Comparison of ENCODE assay signal across 28 mouse cellular contexts in the genomic region with DNA sequence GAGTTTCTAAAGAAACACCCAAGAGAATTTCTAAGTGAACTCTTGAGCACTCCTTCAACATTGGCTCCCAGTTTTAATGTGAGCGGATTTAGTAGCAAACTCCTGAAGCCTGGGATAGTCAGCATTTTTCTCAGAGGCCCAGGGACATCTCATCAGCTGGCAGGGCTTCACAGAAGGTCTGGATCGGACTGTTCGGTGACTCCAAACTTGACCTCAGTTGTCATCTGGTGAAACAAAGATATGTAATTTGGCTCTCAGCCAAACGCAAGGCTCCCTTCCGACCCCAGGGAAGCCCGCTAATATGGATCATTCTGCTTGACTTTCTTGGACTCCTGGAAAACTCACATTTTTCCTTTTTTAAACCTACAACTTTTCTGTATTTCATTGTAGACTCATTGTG.
DNase-seq lines count a peak whose midpoint lies in the region; ATAC-seq lines count a peak whose summit lies in the region.
"Had no signal": no experiment of that assay in that cellular context is flagged by ENCODE, and none has a peak within 500 bp of the region (broad histone marks: within the 10 kb centered on the region; RNA-seq: fewer than 3 reads in every experiment).

No protein-coding gene starts in this region.

- no peak overlapping the region for H3K27ac ChIP-seq in liver, embryonic 11.5 days (ENCODE audit: low read depth, low read length)
- H3K27ac ChIP-seq in hindbrain, embryonic 11.5 days (ENCODE audit: low read depth, low read length), result no peak overlapping the region
- H3K27ac ChIP-seq: embryonic facial prominence, embryonic 15.5 days; heart, embryonic 15.5 days; hindbrain, embryonic 10.5 days; hindbrain, embryonic 14.5 days; hindbrain, postnatal 0 days had no signal

- ATAC-seq in liver, embryonic 11.5 days (replicated peaks; ENCODE audit: low FRiP score), result no peak
- ATAC-seq in hindbrain, embryonic 11.5 days (ENCODE audit: low FRiP score), result no peak
- ATAC-seq: activated CD4-positive, CD25-positive, alpha-beta regulatory T cell, adult 4 months; forebrain, embryonic 14.5 days; hindbrain, postnatal 0 days; inflammation-experienced regulatory T-cells, adult 6 months; intestine, embryonic 16.5 days had no signal

- H3K9ac ChIP-seq in liver, embryonic 11.5 days (ENCODE audit: low read depth, low read length), result no peak overlapping the region
- H3K9ac ChIP-seq in hindbrain, embryonic 11.5 days (ENCODE audit: low read depth, low read length), result no peak overlapping the region
- H3K9ac ChIP-seq: embryonic facial prominence, embryonic 15.5 days; heart, embryonic 12.5 days; heart, embryonic 15.5 days; hindbrain, embryonic 14.5 days had no signal

- no peak overlapping the region for H3K4me3 ChIP-seq in liver, embryonic 11.5 days (ENCODE audit: low read depth, low read length)
- no peak overlapping the region for H3K4me3 ChIP-seq in hindbrain, embryonic 11.5 days (ENCODE audit: low read depth, low read length)
- H3K4me3 ChIP-seq: embryonic facial prominence, embryonic 15.5 days; heart, embryonic 12.5 days; heart, embryonic 15.5 days; hindbrain, embryonic 10.5 days had no signal

- no peaks in the 10 kb centered on the region for H3K27me3 ChIP-seq in liver, embryonic 11.5 days (replicated peaks; ENCODE audit: control insufficient read depth, insufficient read depth, low read length)
- no peaks in the 10 kb centered on the region for H3K27me3 ChIP-seq in hindbrain, embryonic 11.5 days (ENCODE audit: control insufficient read depth, insufficient read depth, low read length)
- H3K27me3 ChIP-seq: embryonic facial prominence, embryonic 15.5 days; heart, embryonic 12.5 days; heart, embryonic 15.5 days had no signal

- no peaks in the 10 kb centered on the region for H3K9me3 ChIP-seq in liver, embryonic 11.5 days (ENCODE audit: control insufficient read depth, low read length)
- no peaks in the 10 kb centered on the region for H3K9me3 ChIP-seq in hindbrain, embryonic 11.5 days (ENCODE audit: control insufficient read depth, low read length)
- H3K9me3 ChIP-seq: embryonic facial prominence, embryonic 15.5 days; heart, embryonic 12.5 days; heart, embryonic 15.5 days; hindbrain, embryonic 10.5 days had no signal

- H3K4me1 ChIP-seq in liver, embryonic 11.5 days (replicated peaks; ENCODE audit: control insufficient read depth, insufficient read depth, low read length), result no peaks in the 10 kb centered on the region
- H3K4me1 ChIP-seq in hindbrain, embryonic 11.5 days (replicated peaks; ENCODE audit: control insufficient read depth, insufficient read depth, low read length), result no peaks in the 10 kb centered on the region
- H3K4me1 ChIP-seq: embryonic facial prominence, embryonic 15.5 days; heart, embryonic 15.5 days; hindbrain, embryonic 10.5 days had no signal

- no peak overlapping the region for H3K4me2 ChIP-seq in liver, embryonic 11.5 days
- H3K4me2 ChIP-seq in hindbrain, embryonic 11.5 days (replicated peaks; ENCODE audit: low read depth, low read length), result no peak overlapping the region
- H3K4me2 ChIP-seq: embryonic facial prominence, embryonic 15.5 days; heart, embryonic 12.5 days; heart, embryonic 15.5 days; hindbrain, embryonic 14.5 days had no signal

- 77% methylated on average over 6 of the region's 6 CpGs for WGBS in liver, embryonic 11.5 days
- WGBS in hindbrain, embryonic 11.5 days, result 79% methylated on average over 6 of the region's 6 CpGs

- DNase-seq in adrenal gland, adult (ENCODE audit: inconsistent age in 2 of 2, low spot score in 1 of 2), result peak; percentile 31 to 40
- DNase-seq in adrenal gland, postnatal 25 days, result no peak
- DNase-seq in adrenal gland, postnatal 14 days, result peak; percentile 40
- no peak for DNase-seq in adrenal gland, adult 18-20 months (ENCODE audit: low spot score in 2 of 2)
- DNase-seq in liver, embryonic 11.5 days (ENCODE audit: low spot score), result peak; percentile 20
- no peak for DNase-seq in liver
- DNase-seq in adrenal gland, postnatal 36 days, result peak; percentile 5 to 40
- no peak for DNase-seq in hindbrain, embryonic 11.5 days (ENCODE audit: low spot score)
- DNase-seq: cerebellum, adult 11-12 months; cerebellum, adult 8-10 months; cerebellum, postnatal 10 days; cerebellum, postnatal 36 days; embryo, embryonic 11 days; gastrocnemius, postnatal 10 days; gastrocnemius, postnatal 36 days; heart, postnatal 10 days; heart, postnatal 36 days; kidney, adult 18-20 months had no signal

- H3K36me3 ChIP-seq in liver, embryonic 11.5 days (ENCODE audit: control insufficient read depth, insufficient read depth, low read length), result no peaks in the 10 kb centered on the region
- no peaks in the 10 kb centered on the region for H3K36me3 ChIP-seq in hindbrain, embryonic 11.5 days (ENCODE audit: control insufficient read depth, insufficient read depth, low read length)
- H3K36me3 ChIP-seq: embryonic facial prominence, embryonic 15.5 days; heart, embryonic 12.5 days; heart, embryonic 15.5 days; hindbrain, embryonic 10.5 days had no signal

Comparison
In these comparisons a context has a peak if more than half of its experiments do, and no peak if none do; other contexts are left out.
1. DNase-seq: peak in adrenal gland, adult (2 of 2), adrenal gland, postnatal 14 days (single experiment), liver, embryonic 11.5 days (single experiment) and adrenal gland, postnatal 36 days (2 of 2); none in adrenal gland, postnatal 25 days (single experiment), adrenal gland, adult 18-20 months (0 of 2), liver (single experiment) and hindbrain, embryonic 11.5 days (single experiment).